Mouse (Mus musculus): ENCODE measurements around the gene Fgd2.

- TF ChIP-seq CTCF (IDR thresholded peaks at IDR 0.05; ENCODE audit: extremely low read depth, insufficient read depth, insufficient read length, insufficient replicate concordance) (no peak), POLR2A (IDR thresholded peaks at IDR 0.05; ENCODE audit: low read depth, low read length) (no peak)
Measured at GRCm38 (mm10) chr17:29397480-29398433, 37.0 kb downstream of the Fgd2 start.
